Mouse (Mus musculus) C2C12 (cell line): ENCODE measurements around the gene Fgf15.

Experiments used
- CEBPB ChIP-seq: IDR thresholded peaks from one replicate; pipeline ENCODE4 v1.6.1; 2011; ENCODE audit warnings: low read depth, mild to moderate bottlenecking, control low read depth, moderate library complexity
- CTCF ChIP-seq: IDR thresholded peaks from one replicate; pipeline ENCODE4 v1.5.1; 2011; ENCODE audit not compliant: control insufficient read depth, insufficient read depth, insufficient read length
- FOSL1 ChIP-seq: IDR thresholded peaks from one replicate; pipeline ENCODE4 v1.8.0; 2011; ENCODE audit warnings: mild to moderate bottlenecking, low read length; ENCODE audit not compliant: poor library complexity, insufficient read depth, severe bottlenecking
- MAX ChIP-seq: IDR thresholded peaks from one replicate; pipeline ENCODE4 v1.6.1; 2011; ENCODE audit warnings: mild to moderate bottlenecking, control low read depth
- MYOD1 ChIP-seq: IDR thresholded peaks from one replicate; pipeline ENCODE4 v1.6.1; 2011; ENCODE audit warnings: low read depth; ENCODE audit not compliant: control insufficient read depth, insufficient read length
- MYOG ChIP-seq: IDR thresholded peaks from one replicate; pipeline ENCODE4 v1.6.1; 2011; ENCODE audit not compliant: control insufficient read depth, insufficient read length; ENCODE audit errors: extremely low read depth
- USF1 ChIP-seq: IDR thresholded peaks from one replicate; pipeline ENCODE4 v1.6.1; 2011; ENCODE audit warnings: low read depth, mild to moderate bottlenecking, control low read depth, moderate library complexity

DNA sequence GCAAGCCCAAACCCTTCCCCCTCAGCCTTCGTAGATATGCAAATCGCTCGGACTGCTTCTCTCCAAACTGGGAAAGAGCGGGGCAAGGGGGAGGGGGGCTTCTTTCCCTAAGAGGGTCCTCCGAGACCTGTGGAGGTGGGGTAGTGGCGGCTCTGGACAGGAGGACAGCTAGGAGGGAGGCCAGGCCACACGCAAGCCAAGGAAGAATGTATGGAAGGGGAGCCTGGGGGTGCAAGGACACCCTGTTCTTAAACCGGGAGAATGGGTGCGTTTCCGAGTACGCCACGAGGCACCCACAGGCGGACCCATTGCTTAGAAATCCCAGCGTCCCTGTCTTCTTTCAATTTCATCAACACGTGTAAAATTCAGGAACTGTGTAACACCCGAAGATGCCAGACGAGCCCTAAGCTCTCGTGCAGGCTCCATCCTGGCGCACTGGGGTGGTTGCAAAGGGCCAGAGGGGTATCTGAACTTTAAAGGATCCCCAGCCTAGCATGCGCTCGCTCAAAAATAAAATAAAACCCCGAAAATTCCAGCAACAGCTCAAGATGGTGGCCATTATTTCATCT is 43.8 kb downstream of the Fgf15 start:
- TF ChIP-seq CTCF (no peak), FOSL1 (no peak), MYOG (no peak), USF1 (no peak), MAX (peak; percentile 79), MYOD1 (no peak), CEBPB (no peak)
